ENCODE assay signal across 9 mouse cellular contexts in the genomic region with DNA sequence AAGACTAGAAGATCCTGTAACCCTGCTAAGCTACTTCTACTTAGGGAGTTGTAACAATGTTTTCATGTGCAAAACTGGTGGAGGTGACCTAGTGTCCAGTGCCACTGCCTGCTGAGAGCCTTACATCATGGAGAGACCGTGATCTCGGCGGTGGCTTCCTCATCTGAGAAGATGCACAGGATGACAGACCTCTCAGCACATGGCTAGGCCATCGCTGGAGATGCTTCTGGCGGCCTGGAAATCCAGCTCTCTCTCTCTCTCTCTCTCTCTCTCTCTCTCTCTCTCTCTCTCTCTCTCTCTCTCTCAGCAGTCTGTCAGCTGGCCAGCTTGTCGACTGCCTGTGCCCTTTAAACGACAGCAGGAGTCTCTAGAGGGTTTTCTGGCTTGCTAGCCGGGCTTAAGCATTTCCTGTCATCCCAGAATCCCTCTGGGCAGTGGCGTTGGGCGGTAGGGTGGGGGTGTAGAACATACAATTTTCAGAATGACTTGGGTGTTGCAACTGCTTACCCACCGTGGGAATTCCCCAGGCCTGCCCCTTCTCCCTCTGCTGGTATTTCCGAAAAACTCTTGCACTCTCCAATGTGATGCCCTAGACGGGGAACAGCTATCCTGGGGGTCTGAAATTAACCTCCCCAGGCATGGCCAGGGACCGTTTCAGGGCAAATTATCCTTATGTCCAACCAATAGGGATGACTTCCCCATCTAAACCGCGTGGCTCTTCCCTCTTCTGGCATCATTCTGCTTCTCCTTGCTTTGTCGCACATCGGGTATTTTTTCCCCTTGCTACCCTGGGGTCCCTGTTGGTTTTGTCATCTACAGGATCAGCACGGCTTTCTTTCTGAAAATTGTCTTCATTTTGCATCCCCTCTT. TPM values are rescaled to one million over a fixed set of nuclear protein-coding genes. Genes with fewer than 3 reads are reported as not detected.
DNase-seq lines count a peak whose midpoint lies in the region; ATAC-seq and TF ChIP-seq lines count a peak whose summit lies in the region.
"Had no signal": no experiment of that assay in that cellular context is flagged by ENCODE, and none has a peak within 500 bp of the region (broad histone marks: within the 10 kb centered on the region; RNA-seq: fewer than 3 reads in every experiment).

No protein-coding gene starts in this region.

- intact Hi-C loops in gastrocnemius, adult 2 months (cut with DNase I), result no loop called here

- no peak overlapping the region for H3K27ac ChIP-seq in midbrain, embryonic 14.5 days (replicated peaks; ENCODE audit: low read depth, low read length)
- H3K27ac ChIP-seq in midbrain, embryonic 13.5 days, result no peak overlapping the region
- peak overlapping the region; percentile 84 for H3K27ac ChIP-seq in gastrocnemius, adult 2 months
- H3K27ac ChIP-seq in hindbrain, embryonic 10.5 days, result no peak overlapping the region
- H3K27ac ChIP-seq: hindbrain, embryonic 15.5 days had no signal

- H3K4me1 ChIP-seq in midbrain, embryonic 14.5 days (ENCODE audit: control insufficient read depth, insufficient read depth, low read length), result no peaks in the 10 kb centered on the region
- H3K4me1 ChIP-seq in midbrain, embryonic 13.5 days (replicated peaks), result peaks cover 8% of the 10 kb centered on the region; the same call in 1 of the 2 replicates
- H3K4me1 ChIP-seq in hindbrain, embryonic 10.5 days (replicated peaks), result peaks cover 7% of the 10 kb centered on the region; the same call in 1 of the 2 replicates

- peak; percentile 33 for DNase-seq in midbrain, embryonic 14.5 days
- peak; percentile 64 for DNase-seq in gastrocnemius, adult 2 months
- DNase-seq in kidney, adult 18-20 months, result peak; percentile 49
- DNase-seq in skeletal muscle tissue, adult 2 months (ENCODE audit: low read depth, low spot score), result peak; percentile 55
- no peak for DNase-seq in hindbrain, embryonic 10.5 days (ENCODE audit: low spot score)

- no peak overlapping the region for H3K4me3 ChIP-seq in midbrain, embryonic 14.5 days (replicated peaks; ENCODE audit: low read depth, low read length)
- H3K4me3 ChIP-seq in midbrain, embryonic 13.5 days (replicated peaks), result no peak overlapping the region
- H3K4me3 ChIP-seq in gastrocnemius, adult 2 months, result no peak overlapping the region; the same call in 1 of the 2 replicates
- H3K4me3 ChIP-seq in hindbrain, embryonic 10.5 days, result no peak overlapping the region
- H3K4me3 ChIP-seq: hindbrain, embryonic 15.5 days had no signal

- H3K9me3 ChIP-seq in midbrain, embryonic 14.5 days (ENCODE audit: control insufficient read depth, low read length), result no peaks in the 10 kb centered on the region
- H3K9me3 ChIP-seq in midbrain, embryonic 13.5 days, result no peaks in the 10 kb centered on the region
- H3K9me3 ChIP-seq in hindbrain, embryonic 10.5 days, result no peaks in the 10 kb centered on the region
- H3K9me3 ChIP-seq: hindbrain, embryonic 15.5 days had no signal

- H3K27me3 ChIP-seq in midbrain, embryonic 14.5 days (ENCODE audit: control insufficient read depth, insufficient read depth, low read length), result no peaks in the 10 kb centered on the region
- no peaks in the 10 kb centered on the region for H3K27me3 ChIP-seq in midbrain, embryonic 13.5 days
- H3K27me3 ChIP-seq in hindbrain, embryonic 10.5 days (ENCODE audit: insufficient read depth, poor library complexity, severe bottlenecking), result no peaks in the 10 kb centered on the region
- H3K27me3 ChIP-seq: hindbrain, embryonic 15.5 days had no signal

- no peak for ATAC-seq in midbrain, embryonic 14.5 days (ENCODE audit: low FRiP score, low TSS enrichment)
- no peak for ATAC-seq in midbrain, embryonic 13.5 days
- ATAC-seq in erythroblast, adult 5-6 weeks (replicated peaks; ENCODE audit: low FRiP score, poor library complexity, severe bottlenecking), result no peak
- no peak for ATAC-seq in frontal cortex, adult (ENCODE audit: low TSS enrichment)

- H3K9ac ChIP-seq in midbrain, embryonic 14.5 days (replicated peaks; ENCODE audit: low read length), result no peak overlapping the region
- no peak overlapping the region for H3K9ac ChIP-seq in midbrain, embryonic 13.5 days (replicated peaks)
- H3K9ac ChIP-seq: hindbrain, embryonic 15.5 days had no signal

- H3K36me3 ChIP-seq in midbrain, embryonic 14.5 days (ENCODE audit: control insufficient read depth, insufficient read depth, low read length), result no peaks in the 10 kb centered on the region
- no peaks in the 10 kb centered on the region for H3K36me3 ChIP-seq in midbrain, embryonic 13.5 days
- H3K36me3 ChIP-seq in hindbrain, embryonic 10.5 days, result no peaks in the 10 kb centered on the region
- H3K36me3 ChIP-seq: hindbrain, embryonic 15.5 days had no signal

- H3K4me2 ChIP-seq in midbrain, embryonic 14.5 days (ENCODE audit: low read length), result no peak overlapping the region
- no peak overlapping the region for H3K4me2 ChIP-seq in midbrain, embryonic 13.5 days (replicated peaks)
- H3K4me2 ChIP-seq: hindbrain, embryonic 15.5 days had no signal

- no peak for TF ChIP-seq CTCF in gastrocnemius, adult 2 months (IDR thresholded peaks at IDR 0.05)

- 70% methylated on average over 19 of the region's 19 CpGs for WGBS in midbrain, embryonic 14.5 days
- 64% methylated on average over 19 of the region's 19 CpGs for WGBS in midbrain, embryonic 13.5 days
- WGBS in hindbrain, embryonic 10.5 days, result 70% methylated on average over 19 of the region's 19 CpGs

RNA-seq across cellular contexts. Expression of gene Gm10309, which starts 2.5 kb away (rescaled TPM):
- 0.13 TPM in 1 of 2 replicates, not detected in the other for polyA plus RNA-seq in midbrain, embryonic 14.5 days (2014; fragmentation: Nextera tagmentation; extraction: Ambion mirVana)
- polyA plus RNA-seq in midbrain, embryonic 13.5 days (2015; fragmentation: Nextera tagmentation; extraction: Ambion mirVana), result 0.19 and 0.38 TPM in 2 replicates
- total RNA-seq in gastrocnemius, adult 2 months (2021), result under 1 TPM; 0.13 to 0.22 TPM
- not detected in 2 replicates for total RNA-seq in erythroblast, adult 5-6 weeks (2015; ENCODE audit: low replicate concordance)
- total RNA-seq in erythroblast, adult 5-6 weeks (2017; ENCODE audit: low replicate concordance), result not detected in 2 replicates
- polyA plus RNA-seq in hindbrain, embryonic 10.5 days (2016; fragmentation: Nextera tagmentation; extraction: Ambion mirVana), result 0.14 and 0.36 TPM in 2 replicates
